Mouse (Mus musculus) heart, postnatal 4 days (tissue): ENCODE data around the gene Nepro. TPM values are rescaled to one million over a fixed set of nuclear protein-coding genes. Genes with fewer than 3 reads are reported as not detected.

Experiments used
- DNase-seq: peaks from one replicate; pipeline ENCODE4 v3.0.0; 2021
- total RNA-seq, 2 experiments: library from RNA; stranded (reverse); gene quantifications; 2 replicates each; pipeline ENCODE4 v1.2.3; 2021

Nepro gene
- total RNA-seq, 2 experiments from 2014 or later = 6.9 to 7.0 TPM

DNA sequence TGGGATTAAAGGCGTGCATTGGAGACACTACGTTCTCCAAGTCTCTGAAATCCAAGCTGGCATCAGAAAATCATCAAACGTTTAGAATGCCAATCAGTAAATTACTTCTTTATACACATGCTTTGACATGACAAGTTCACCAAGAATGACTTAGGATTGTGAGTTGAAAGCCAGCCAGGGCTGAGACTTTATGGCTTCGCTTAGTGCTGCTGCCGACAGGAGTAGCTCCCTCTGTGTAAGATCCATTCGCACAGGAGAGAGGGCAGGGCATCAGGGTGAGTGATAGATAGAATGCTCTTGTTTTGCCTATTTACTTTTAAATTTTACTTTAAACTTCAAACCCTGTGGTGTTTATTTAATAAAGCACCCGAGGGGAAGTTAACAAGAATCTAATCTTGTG is 43.4 kb downstream of the Nepro start:
- no peak for DNase-seq

DNA sequence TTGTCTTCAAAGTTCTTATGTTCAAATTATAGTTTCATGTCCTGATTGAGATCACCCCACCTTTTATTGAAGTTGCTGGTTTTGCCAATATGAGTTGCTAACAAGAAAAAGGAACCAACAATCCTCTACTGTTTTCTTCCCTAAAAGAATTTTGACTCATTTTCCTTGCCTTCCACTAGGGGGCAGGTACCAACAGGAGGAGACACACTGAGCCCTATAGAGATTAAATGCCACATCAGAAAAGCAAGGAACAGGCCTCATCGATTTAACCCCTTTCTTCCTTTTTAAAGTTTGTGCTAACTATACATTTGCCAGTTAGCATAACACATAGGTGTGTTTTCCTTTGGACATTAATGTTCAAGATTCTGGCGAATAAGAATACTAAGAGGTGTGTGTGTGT is 43.9 kb downstream of the Nepro start:
- DNase-seq = no peak

DNA sequence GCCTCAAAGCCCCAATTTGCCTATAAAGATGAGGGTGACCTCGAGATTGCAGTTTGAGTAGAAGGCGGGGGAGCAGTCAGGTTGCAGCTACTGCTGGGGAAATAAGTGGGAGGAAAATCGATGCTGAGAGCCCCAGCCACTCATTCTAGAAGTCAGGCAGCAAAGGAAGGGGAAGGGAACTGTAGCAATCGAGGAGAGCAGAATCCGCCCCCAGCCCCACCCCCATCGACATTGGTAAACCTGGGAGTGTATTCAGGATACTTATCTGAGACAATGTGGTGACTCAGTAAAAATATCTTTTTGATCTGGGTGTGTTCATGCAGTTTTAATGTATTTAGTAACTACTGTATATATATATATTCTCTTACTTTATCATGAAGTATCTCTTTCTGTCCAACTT is 48.5 kb downstream of the Nepro start:
- DNase-seq = no peak

DNA sequence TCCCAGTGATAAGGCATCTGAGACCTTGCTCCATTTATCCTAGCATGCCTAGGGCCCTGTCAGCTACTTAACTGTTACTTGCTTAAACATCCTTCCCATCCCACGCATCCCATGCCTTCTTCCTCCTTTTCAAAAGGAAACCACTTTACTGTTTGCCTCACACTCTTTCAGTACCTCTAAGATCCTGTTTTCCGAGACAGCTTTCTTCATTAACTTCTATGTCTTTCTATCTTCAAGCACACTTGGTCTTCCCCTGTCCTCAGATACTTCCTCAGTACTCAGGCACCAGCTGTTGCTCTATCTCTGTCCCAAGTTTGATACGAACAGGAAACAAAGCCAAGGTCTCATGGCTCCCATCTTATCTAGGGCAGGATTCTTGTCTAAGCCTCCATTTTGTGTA is 49.6 kb downstream of the Nepro start:
- no peak for DNase-seq

DNA sequence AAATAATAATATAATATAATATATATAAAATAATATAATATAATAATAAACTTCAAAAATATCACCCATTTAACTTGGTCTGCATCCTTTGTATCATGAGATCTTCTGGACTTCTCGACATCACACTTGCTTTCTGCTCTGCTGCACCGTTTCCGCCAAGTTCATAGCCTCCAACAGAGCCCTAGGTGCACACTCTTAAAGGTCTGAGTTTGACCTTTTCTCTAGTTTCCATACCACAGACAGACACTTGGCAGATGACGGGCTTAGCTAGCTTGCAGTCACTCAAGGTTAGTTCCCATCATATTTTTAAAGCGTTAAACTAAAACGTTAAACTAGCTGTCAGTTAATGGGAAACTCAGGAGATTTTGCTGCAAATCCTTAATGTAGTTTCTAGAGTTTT is 50.1 kb downstream of the Nepro start:
- no peak for DNase-seq

DNA sequence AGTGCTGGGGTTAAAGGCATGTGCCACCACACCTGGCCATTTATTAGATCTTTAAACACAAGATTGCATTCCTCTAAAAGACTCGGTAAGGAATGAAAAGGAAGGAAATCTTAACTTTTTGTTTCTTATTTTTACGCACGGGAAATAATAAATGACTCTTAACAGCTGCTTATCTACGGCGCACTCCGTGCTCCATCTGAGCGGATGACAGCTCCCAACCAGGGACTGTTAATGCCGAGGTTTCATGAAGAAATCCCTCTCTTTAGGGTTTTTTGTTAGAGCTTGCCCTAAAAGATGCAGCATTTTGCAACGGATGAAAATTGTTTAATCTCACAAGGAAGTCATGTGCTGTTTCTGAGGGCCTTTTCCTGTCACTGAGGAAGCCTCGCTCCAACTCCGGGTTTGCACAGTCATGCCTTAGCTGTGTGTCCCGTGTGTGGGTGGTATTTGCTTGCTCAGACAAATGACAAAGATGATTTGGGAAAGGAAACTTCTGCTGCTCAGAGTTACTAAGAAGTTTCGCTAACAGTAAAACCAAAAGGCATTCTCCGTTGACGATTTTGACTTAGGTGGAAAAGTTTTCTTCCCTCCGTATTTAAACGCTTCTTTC is 54.5 kb downstream of the Nepro start:
- DNase-seq = peak; percentile 23

DNA sequence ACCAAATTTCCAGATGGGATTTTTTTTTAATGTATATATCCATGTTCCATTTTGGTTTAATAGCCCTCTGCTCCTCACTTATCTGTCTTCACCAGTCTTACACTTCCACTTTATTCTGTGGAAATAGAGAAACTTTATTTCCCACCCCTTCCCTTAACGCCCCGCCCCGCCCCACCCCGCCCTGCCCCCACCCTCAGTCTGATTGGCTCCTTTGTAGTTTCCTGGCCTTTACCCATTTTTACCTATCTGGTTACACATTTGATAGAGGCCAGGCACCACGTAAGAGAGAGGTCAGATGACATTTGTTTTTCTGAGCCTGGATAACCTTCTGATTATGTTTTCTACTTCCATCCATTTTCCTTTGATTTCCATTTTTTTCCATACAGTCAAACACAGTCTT is 55.4 kb downstream of the Nepro start:
- DNase-seq = no peak

DNA sequence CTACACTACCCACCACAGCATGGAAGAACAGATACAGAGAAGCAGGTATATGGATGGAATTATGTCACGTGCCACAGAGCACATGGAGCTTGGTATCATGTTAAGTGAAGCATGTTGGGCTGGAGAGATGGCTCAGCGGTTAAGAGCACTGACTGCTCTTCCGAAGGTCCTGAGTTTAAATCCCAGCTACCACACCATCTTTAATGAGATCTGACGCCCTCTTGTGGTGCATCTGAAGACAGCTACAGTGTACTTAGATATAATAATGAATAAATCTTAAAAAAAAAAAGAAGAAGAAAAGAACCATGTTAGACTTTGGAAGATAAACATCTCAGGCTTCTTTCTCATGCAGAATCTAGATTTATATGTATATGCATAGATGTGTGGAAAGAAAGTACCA is 56.6 kb downstream of the Nepro start:
- DNase-seq = no peak

Other genes with a start within 250 kb of the Nepro start
- 1 to 10 TPM; 8.8 to 9.3 TPM for gene Boc, start 165.4 kb upstream of the Nepro start, total RNA-seq
- 10 to 100 TPM; 12.4 to 16.9 TPM for gene Gtpbp8, start 22.1 kb downstream of the Nepro start, total RNA-seq
- gene Cd200r1, start 41.4 kb downstream of the Nepro start, total RNA-seq = under 1 TPM; 0.36 to 0.50 TPM
- gene Cd200r4, start 87.4 kb downstream of the Nepro start, total RNA-seq = not detected
- not detected for gene Cd200r2, start 142.8 kb downstream of the Nepro start, total RNA-seq
- under 1 TPM; 0.32 to 0.57 TPM for gene Cd200r3, start 219.4 kb downstream of the Nepro start, total RNA-seq